ENCODE assay signal across 16 mouse cellular contexts in the genomic region with DNA sequence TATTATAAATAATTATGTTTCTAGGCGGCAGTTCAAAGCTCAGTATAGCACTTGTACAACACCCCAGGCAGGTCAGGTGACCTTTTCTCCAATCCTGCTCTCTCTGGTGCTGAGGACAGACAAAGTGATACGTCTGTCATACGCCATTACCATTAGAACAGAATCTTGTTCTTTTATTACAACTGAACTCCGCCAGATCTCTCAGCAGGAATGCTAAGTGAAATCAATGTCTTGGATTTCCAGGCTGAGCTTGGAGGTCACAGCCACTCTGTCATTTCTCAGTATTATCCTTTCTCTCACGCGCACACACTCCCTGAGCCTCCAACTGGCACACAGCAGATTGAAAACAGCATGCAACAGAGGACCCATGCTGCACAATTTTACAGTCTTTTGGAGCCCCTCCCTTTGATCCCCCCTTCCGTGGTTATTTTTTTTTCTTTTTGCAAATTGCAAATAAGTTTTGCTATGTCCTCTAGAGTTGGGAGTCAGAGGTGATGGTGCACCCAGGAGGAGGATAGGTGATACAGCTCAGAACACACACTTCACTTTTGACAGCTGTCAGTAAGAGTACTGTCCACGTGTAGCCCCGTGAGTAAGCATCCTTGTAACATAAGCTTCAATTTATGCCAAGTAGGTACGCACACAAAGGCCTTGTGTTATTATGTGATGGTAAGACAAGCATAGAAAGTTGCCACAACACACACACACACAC.
DNase-seq lines count a peak whose midpoint lies in the region; ATAC-seq and TF ChIP-seq lines count a peak whose summit lies in the region.
"Had no signal": no experiment of that assay in that cellular context is flagged by ENCODE, and none has a peak within 500 bp of the region (broad histone marks: within the 10 kb centered on the region; RNA-seq: fewer than 3 reads in every experiment).

No protein-coding gene starts in this region.

- WGBS in forebrain, embryonic 12.5 days = 36% methylated on average over 10 of the region's 10 CpGs
- 24% methylated on average over 10 of the region's 10 CpGs for WGBS in hindbrain, embryonic 14.5 days
- 17% methylated on average over 10 of the region's 10 CpGs for WGBS in midbrain, embryonic 15.5 days

- no peaks in the 10 kb centered on the region for H3K27me3 ChIP-seq in forebrain, embryonic 12.5 days
- H3K27me3 ChIP-seq in hindbrain, embryonic 14.5 days (ENCODE audit: control insufficient read depth, insufficient read depth, low read length) = no peaks in the 10 kb centered on the region
- no peaks in the 10 kb centered on the region for H3K27me3 ChIP-seq in midbrain, embryonic 15.5 days (replicated peaks)
- H3K27me3 ChIP-seq: limb, embryonic 13.5 days had no signal

- H3K4me2 ChIP-seq in forebrain, embryonic 12.5 days = no peak overlapping the region
- H3K4me2 ChIP-seq in hindbrain, embryonic 14.5 days (replicated peaks) = no peak overlapping the region
- no peak overlapping the region for H3K4me2 ChIP-seq in midbrain, embryonic 15.5 days
- H3K4me2 ChIP-seq: limb, embryonic 13.5 days had no signal

- H3K9ac ChIP-seq in forebrain, embryonic 12.5 days = no peak overlapping the region
- H3K9ac ChIP-seq in hindbrain, embryonic 14.5 days = no peak overlapping the region
- no peak overlapping the region for H3K9ac ChIP-seq in midbrain, embryonic 15.5 days
- H3K9ac ChIP-seq: limb, embryonic 13.5 days; liver, postnatal 0 days had no signal

- H3K36me3 ChIP-seq in forebrain, embryonic 12.5 days (replicated peaks) = no peaks in the 10 kb centered on the region
- no peaks in the 10 kb centered on the region for H3K36me3 ChIP-seq in hindbrain, embryonic 14.5 days (replicated peaks; ENCODE audit: control insufficient read depth, insufficient read depth)
- no peaks in the 10 kb centered on the region for H3K36me3 ChIP-seq in midbrain, embryonic 15.5 days (replicated peaks)

- no peak for TF ChIP-seq POLR2A in brain, embryonic 14.5 days (IDR thresholded peaks at IDR 0.05; ENCODE audit: borderline replicate concordance, extremely low read depth, insufficient read depth, insufficient read length, poor library complexity, severe bottlenecking)

- no peak overlapping the region for H3K4me3 ChIP-seq in forebrain, embryonic 12.5 days (replicated peaks)
- no peak overlapping the region for H3K4me3 ChIP-seq in hindbrain, embryonic 14.5 days (replicated peaks; ENCODE audit: low read length)
- H3K4me3 ChIP-seq in midbrain, embryonic 15.5 days = no peak overlapping the region
- no peak overlapping the region for H3K4me3 ChIP-seq in left cerebral cortex, adult 2 months
- H3K4me3 ChIP-seq: erythroblast, embryonic 14.5 days; limb, embryonic 13.5 days had no signal

- no peak for TF ChIP-seq CTCF in brain, embryonic 14.5 days (IDR thresholded peaks at IDR 0.05; ENCODE audit: borderline replicate concordance, extremely low read depth, insufficient read depth, insufficient read length)
- no peak for TF ChIP-seq CTCF in left cerebral cortex, adult 2 months (IDR thresholded peaks at IDR 0.05)

- intact Hi-C loops in left cerebral cortex, adult 2 months (cut with DNase I) = no loop called here

- ATAC-seq in forebrain, embryonic 12.5 days (ENCODE audit: low FRiP score) = peak; percentile 80
- peak; percentile 65; the same call in 1 of the 2 replicates for ATAC-seq in hindbrain, embryonic 14.5 days (ENCODE audit: low FRiP score)
- peak; percentile 72; the same call in 1 of the 2 replicates for ATAC-seq in midbrain, embryonic 15.5 days (replicated peaks)
- ATAC-seq in granulocyte monocyte progenitor cell, adult 5-6 weeks (replicated peaks; ENCODE audit: poor library complexity, severe bottlenecking) = no peak
- ATAC-seq: liver, postnatal 0 days had no signal

- DNase-seq in brain, embryonic 14.5 days (ENCODE audit: low read depth) = peak; percentile 82
- DNase-seq in hindbrain, embryonic 14.5 days (ENCODE audit: low spot score) = no peak
- DNase-seq in right cerebral cortex, postnatal 36 days (ENCODE audit: low spot score in 2 of 2) = no peak
- no peak for DNase-seq in left cerebral cortex, adult 2 months (ENCODE audit: extremely low spot score in 1 of 2, low spot score in 2 of 2)
- DNase-seq: cerebellum, adult 18-20 months; heart, postnatal 14 days; kidney, adult 11 months; kidney, postnatal 25 days; layer of hippocampus, postnatal 36 days; liver, postnatal 0 days; thymus, adult 18-20 months had no signal

- peak overlapping the region; percentile 65 for H3K27ac ChIP-seq in forebrain, embryonic 12.5 days
- H3K27ac ChIP-seq in hindbrain, embryonic 14.5 days = peak overlapping the region; percentile 43
- no peak overlapping the region for H3K27ac ChIP-seq in midbrain, embryonic 15.5 days
- H3K27ac ChIP-seq in left cerebral cortex, adult 2 months = no peak overlapping the region
- H3K27ac ChIP-seq: limb, embryonic 13.5 days had no signal

- H3K9me3 ChIP-seq in forebrain, embryonic 12.5 days = no peaks in the 10 kb centered on the region
- H3K9me3 ChIP-seq in hindbrain, embryonic 14.5 days (ENCODE audit: control insufficient read depth, low read length) = no peaks in the 10 kb centered on the region
- no peaks in the 10 kb centered on the region for H3K9me3 ChIP-seq in midbrain, embryonic 15.5 days

- H3K4me1 ChIP-seq in forebrain, embryonic 12.5 days = peaks cover 31% of the 10 kb centered on the region
- peaks cover 7% of the 10 kb centered on the region; the same call in 1 of the 2 replicates for H3K4me1 ChIP-seq in hindbrain, embryonic 14.5 days (replicated peaks; ENCODE audit: control insufficient read depth, insufficient read depth, low read length)
- peaks cover 14% of the 10 kb centered on the region for H3K4me1 ChIP-seq in midbrain, embryonic 15.5 days
- H3K4me1 ChIP-seq: limb, embryonic 13.5 days had no signal

Comparison
In these comparisons a context has a peak if more than half of its experiments do, and no peak if none do; other contexts are left out.
1. H3K27ac ChIP-seq: peak in forebrain, embryonic 12.5 days (single experiment) and hindbrain, embryonic 14.5 days (single experiment); none in midbrain, embryonic 15.5 days (single experiment) and left cerebral cortex, adult 2 months (single experiment).